Mouse (Mus musculus) lung, adult 2 months (tissue): ENCODE data around the gene Usp18.

ENCODE experiments used
- CTCF ChIP-seq: fragments of 200-500 bp; IDR thresholded peaks from 2 replicates; pipeline ENCODE4 v1.5.1; 2011; ENCODE audit warnings: mild to moderate bottlenecking, low read length, control low read depth; ENCODE audit not compliant: insufficient read depth
- POLR2A ChIP-seq: fragments of 200-500 bp; IDR thresholded peaks from 2 replicates; pipeline ENCODE4 v1.6.1; 2011; ENCODE audit warnings: low read depth, mild to moderate bottlenecking, control low read depth, low read length, borderline replicate concordance; ENCODE audit errors: extremely low read depth

DNA sequence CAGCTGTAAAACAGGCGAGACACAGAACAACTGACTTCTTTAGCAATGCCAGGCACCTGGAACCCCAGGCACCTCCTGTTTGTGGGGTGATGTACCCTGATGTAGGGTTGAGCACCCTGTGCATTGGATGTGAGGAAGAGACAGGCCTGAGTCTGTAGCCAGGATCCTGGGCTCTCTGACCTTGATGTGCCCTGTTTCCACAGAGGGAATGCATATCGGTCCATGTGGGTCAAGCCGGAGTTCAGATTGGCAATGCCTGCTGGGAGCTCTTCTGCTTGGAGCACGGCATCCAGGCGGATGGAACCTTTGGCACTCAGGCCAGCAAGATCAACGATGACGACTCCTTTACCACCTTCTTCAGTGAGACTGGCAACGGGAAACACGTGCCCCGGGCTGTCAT lies 25.5 kb upstream of the Usp18 start:
- TF ChIP-seq CTCF (no peak), POLR2A (no peak)
